Mouse (Mus musculus): Measurements from ENCODE around the gene Ppard. TPM values are rescaled to one million over a fixed set of nuclear protein-coding genes. Genes with fewer than 3 reads are reported as not detected.

Ppard gene
- total RNA-seq, 4 experiments from 2014 or later = 38.8 to 50.6 (median 45.4) TPM

DNA sequence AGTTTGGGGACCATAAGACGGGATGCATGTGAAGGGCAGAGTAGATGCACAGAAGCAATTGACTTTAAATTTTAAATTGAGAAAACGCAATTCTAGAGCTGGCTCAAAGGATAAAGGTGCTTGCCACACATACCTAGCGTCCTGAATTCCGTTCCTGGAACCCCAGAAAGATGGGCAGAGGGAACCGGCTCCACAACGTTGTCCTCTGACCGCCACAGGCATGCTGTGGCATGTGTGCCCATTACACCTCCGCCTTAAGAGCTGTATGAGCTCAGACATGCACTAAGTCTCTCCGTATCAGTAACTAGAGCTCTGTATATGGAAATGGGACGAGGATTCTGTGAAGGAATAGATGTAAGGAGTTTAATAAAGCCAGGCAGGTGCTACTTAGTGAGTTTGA, 7.9 kb upstream of the Ppard start:
- no peak for DNase-seq

DNA sequence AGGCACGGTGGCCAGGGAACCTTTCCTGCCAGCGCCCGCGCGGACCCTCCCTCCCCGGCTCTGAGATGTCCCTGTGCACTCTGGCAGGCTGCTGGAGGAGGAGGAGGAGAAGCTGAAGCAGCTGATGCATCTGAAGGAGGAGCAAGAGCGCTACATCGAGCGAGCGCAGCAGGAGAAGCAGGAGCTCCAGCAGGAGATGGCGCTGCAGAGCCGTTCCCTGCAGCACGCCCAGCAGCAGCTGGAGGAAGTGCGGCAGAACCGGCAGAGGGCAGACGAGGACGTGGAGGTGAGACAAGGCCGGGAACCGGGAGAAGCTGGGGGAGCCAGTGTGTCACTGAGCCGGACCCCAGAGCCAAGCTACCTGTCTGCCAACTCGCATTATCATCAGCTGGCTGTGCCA, 6.5 kb upstream of the Ppard start:
- peak; percentile 89 for DNase-seq

DNA sequence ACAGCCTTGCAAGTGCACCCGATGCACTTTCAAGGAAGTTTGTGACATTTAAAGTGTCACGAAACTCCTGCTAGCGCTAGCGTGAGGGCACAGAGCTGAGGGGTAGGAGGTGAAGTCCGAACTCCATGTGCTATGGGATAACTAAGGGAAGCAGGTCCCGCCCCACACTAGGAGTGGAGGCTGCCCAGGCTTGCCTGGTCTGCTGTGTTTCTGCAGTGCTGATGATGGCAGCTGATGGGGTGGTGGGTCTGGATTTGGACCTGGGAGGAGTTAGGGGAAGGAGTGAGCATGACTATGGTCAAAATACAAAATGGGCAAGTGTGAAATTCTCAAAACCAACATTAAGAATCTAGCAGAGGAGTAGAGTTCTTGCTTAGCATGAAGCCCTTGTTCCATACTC, 2.0 kb upstream of the Ppard start:
- no peak for DNase-seq

DNA sequence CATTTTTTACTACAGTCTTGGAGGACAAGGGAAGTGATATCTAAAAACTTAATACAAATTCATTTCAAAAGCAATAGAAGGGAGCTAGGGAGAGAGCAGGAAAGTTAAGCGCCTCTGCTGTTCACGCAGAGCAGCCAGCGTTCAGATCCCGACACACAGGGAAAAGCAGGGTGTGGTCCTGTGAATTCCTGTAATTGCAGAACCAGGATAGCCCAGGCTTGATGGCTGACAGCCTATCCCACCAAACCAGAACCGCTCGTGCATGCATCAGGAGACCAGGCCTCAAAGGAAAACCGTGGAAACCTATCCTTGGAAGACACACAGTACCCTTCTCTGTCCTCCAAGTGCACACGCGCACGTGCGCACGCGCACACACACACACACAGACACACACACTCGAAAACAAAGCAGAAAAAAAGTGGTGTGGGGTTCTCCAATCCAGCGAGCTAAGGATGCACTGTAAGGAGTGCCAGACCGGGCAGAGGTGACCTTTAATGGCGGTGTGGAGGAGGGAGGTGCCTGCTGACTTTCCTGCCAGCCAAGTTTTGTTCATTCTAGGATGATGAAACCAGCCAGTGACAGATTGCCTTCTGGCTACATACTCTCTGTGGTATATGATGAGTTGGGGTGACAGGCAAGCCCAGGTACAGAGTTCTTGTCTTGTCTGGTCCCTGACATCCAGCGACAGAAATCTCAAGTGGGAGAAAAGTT, 1.3 kb upstream of the Ppard start:
- no peak for DNase-seq

DNA sequence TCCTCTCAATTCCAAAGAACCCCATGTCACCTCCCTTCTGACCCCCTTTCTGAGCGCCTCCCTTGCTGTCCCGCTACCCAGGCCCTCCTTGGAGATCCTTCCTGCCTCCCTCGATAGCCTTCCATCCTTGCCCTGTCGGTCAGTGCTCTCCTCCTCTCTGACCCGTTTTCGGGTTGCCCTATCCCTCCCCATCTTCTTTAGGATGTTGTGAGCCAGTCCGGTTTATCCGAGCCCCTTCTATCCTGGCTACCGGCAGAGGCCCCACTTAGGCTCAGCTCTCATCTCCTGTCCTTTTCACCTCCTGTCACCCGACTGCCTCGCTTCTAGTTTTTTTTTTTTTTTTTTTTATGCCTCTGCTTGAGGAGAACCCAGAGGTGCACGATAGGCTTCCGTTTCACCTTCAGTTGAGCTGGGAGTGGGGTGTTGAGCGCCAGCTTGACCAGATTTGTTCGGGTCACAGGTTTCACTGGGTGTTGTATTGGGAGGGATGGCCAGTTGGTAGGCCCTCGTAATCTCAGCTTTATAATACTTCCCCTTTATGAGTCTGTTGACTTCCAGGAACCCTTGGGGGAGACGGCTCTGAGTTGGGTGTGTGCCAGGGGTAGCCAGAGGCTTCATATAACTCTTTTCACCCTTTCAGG, 711 bp downstream of the Ppard start:
- DNase-seq = no peak

DNA sequence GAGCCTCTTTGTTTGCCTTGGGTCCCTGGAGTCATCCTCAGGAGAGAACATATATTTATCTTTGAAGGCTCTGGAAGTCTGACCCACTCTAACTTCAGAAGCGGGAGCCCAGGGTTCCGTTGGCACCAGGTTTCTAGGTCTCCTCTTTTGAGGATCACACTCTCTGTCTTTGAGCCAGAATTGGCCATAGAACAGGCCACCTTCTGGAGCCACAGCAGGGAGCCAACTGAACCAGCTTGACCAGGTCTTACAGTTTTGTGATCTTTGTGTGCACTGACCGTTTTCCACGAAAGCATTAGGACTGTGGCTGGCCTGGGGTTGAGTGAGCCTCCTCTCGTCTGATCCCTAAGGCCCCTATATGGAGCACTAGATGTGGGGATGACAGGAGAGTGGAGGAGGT, 2.1 kb downstream of the Ppard start:
- no peak for DNase-seq

DNA sequence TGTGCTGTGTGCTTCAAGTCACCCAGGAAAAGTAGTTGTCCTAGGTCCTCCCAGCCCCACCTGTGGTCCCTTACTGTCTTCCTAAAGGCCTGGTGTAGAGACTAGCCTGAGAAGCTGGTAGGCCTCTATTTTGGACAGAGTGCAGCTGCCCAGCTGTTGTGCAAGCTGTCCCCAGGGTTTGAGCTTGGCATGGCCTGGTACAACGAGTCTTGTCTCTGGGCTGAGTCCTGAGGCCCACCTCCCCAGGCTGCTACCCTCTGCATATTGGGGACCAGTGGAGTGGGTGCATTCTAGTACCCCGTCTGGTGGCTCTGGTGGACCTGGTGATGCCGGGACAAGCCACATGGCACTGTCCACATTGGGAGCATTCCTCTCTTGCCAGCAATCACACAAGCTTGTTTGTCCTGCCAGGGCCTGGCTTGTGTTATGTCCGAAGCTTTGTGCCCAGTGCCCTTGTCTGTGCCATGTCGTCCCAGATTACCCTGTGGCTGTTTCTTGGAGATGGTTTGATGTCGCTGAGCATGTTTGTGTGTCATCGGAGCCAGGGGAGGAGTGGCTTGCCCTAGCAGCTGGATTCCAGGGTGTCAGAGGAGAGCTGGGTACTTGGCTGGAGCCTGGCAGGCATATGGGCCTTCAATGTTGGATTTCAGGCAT, 3.6 kb downstream of the Ppard start:
- no peak for DNase-seq

DNA sequence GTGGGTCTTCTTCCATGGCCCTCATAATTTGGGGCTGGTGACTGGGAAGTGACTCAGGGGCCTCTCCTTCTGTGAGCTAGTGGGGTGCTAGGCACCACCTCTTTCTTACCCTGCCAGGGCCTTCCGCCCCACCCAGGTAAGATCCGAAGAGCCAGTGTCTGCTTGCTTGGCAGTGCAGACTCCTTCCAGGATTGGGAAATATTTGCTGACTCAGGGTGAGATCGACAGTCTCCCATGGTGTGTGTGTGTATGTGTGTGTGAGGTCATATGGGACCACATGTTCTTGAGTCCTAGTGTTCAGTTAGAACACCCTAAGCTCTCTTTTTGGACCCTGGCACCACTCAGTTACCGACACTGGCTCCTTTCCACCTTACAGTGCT, 4.1 kb downstream of the Ppard start:
- no peak for DNase-seq

DNA sequence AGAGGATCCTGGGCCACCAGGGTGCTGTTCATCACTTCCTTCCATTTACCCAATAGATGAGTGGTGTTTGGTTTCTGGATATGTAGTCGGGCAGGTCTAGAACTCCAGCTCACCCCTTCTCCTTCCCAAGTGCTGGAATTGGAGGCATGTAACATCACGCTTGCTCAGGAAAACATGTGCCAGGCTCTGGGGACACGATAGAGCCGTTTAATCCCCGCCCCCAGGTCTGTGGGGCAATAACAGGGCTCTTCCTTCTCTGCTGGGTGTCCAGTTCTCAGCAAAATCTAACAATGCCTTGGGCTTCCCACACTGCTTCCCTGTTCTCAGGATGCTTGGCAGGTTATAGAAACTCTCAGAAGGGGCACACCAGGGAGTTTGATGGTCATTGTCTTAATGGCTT, 4.9 kb downstream of the Ppard start:
- DNase-seq = no peak

DNA sequence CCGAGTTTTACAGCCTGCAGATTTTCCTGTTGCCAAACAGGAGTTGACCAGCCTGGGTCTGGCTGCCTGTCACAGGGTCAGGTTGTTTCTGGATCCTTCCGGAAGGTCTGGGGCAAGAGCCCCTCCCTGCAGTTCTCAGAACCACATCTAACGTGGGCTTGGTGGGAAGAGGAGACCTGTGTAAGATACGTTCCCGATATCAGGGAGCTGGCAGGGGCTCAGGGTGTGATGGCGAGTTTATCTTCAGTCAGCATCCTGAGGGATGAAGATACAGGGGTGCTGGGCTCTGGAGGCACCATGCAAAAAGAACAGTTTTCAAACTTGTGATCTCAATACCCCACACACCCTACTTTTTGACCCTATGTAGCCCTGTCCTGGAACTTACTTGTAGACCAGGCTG, 5.4 kb downstream of the Ppard start:
- DNase-seq = no peak

DNA sequence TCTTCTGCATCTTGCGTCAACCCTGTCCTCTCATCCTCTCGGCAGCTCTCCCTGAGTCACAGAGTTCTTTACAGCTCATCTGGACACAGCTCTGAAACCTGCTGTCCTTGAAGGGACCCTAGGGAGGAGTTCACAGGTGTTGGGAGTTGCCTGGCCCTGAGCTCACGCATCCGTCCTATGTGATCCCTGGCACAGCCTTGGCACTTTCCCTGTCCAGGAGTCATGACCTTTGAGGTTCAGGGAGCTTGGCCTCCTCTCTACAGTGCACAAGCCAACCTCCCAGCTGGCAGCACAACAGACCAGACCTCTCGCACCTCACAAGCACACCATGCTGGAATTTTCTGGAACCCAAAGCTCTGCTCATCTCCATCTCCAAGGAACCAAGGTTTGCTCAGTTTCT, 8.3 kb downstream of the Ppard start:
- no peak for DNase-seq

DNA sequence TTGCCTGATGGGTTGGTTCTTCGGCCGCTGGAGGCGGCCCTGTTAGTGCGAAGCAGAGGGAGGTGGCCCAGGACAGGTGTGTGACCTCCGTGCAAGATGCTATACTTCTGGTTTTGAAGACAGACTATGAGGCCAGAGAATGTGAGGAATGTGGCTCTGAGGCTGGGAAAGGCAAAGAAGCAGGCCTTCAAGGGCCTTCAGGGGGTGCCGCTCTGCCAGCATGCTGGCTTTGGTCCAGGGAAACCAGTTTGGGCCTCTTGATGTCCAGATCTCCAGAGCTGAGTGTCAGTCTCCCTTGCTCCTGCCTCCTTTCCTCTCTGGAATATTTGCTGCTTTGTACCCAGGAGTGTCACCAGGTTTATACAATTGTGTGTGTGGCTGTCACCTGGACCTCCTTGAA, 9.8 kb downstream of the Ppard start:
- DNase-seq = no peak

DNA sequence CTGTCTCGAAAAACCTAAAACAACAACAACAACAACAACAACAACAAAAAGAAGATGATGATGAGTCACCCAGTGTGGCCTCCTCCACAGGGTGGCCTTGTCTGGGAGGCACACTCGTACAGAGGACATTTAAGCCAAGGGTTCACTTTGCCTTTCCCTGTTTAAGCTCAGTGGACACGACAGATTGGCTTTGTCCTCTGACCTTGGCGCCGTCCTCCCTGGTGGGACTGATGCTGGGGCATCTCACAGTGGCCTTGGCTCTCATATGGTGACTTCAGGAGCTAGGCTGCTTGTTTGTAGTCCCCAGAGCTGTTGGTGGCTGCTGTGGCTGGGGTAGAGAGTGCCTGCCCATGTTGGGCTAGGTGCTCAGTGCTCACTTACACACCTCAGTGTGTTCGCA, 11.7 kb downstream of the Ppard start:
- DNase-seq = no peak

DNA sequence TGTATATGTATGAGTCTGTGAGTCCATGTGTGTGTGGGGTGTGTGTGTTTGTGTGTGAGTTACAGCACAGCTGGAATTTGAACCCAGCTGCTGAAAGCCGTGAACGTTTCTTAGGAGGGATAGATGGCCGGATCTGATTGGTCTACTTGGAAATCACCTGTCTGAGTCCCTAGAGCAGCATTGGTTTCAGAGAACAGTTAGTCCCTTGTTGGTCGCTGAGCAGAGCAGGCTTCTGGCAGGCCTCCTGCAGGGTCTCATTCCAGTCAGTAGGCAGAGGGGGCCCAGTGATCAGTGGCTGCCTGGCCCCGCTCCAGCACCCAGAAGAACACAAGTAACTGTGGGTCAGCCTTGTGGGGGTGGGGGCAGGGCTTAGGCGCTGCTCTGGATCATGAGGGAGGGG, 12.2 kb downstream of the Ppard start:
- DNase-seq = no peak

DNA sequence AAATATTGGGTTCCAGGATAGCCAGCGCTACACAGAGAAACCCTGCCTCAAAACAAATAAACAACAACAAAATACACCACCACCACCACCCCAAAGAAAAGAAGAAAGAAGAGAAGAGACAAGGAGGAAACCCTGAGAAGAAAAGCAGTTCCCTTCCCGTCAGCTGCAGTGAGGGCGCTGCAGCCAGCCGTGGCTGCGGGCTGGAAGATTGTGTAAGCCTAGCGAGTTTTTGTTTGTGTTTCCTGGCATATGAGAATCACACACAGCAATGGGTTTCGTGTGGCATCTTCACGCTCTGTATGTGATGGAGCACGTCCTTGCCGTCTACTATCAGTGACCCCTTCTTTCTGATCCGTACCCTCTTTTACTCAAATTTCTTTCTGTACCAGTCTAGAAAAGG, 14.1 kb downstream of the Ppard start:
- DNase-seq = no peak

DNA sequence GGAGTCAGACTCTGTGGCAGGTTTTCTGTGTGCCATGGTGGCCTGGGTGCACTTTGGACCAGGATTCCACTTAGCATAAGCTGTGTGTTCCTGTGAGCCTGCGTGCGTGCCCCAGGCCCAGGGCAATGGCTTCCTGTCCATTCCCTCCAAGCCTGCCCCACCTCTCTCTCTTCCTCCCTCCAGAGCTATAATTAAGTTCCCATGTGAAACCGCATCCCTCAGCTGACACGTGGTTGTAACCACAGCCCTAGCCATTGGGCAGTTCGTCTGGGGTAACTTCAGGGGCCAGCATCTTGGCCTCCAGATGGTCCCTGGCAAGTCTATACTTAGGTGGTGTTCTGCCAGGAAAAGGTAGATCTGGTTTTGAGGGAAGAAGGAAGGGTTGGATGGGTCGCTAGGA, 15.1 kb downstream of the Ppard start:
- DNase-seq = no peak

DNA sequence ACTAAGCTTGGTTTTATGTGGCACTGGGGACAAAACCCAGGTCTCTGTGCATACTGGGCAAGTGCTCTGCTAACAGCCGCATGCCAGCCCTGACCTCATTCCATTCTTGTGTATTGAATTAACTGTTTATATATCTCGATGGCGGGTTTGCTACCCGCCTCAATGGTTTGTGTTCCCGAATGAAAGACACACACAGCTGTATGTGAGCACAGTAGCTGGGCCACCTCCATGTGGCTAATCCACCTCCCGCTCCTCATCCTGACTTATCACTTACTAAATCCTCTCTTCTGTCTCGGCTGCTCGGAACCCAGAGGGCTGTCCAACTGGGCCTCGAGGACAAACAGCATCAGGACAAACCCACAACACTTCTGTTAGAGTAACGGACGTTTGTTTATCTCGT, 16.6 kb downstream of the Ppard start:
- DNase-seq = no peak

DNA sequence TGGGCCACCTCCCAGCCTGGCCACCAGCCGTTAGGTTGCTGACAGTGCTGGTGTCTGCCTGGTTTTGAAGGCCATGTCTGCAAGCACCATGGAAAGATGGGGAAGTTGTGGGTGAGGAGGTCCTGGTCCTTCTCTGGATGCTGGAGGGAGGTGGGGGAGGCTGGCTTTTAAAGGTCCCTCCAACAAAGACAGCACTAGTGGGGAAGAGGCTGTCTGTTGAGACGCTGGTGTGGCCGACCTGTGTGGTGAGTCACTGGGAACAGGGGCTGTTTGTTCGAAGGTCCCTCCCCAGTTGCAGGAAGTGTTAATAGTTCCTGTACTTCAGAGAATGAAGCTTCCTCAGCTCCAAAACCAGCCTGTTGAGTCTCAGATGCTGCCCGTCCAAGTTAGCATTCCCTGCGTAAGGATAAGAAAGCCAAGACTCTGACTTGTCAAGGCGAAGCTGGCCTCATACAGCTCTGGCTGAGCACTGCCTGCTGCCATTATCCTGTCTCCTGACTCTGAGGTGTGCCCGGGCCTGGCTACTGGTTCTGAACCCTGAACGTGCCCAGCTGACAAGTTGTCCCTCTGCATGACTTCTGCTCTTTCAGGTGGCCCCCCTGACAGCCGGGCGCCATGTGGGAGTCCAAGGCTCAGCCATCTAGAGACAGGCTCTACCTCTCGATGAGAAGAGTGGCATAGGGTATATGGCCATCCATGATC, 19.2 kb downstream of the Ppard start:
- DNase-seq = no peak

DNA sequence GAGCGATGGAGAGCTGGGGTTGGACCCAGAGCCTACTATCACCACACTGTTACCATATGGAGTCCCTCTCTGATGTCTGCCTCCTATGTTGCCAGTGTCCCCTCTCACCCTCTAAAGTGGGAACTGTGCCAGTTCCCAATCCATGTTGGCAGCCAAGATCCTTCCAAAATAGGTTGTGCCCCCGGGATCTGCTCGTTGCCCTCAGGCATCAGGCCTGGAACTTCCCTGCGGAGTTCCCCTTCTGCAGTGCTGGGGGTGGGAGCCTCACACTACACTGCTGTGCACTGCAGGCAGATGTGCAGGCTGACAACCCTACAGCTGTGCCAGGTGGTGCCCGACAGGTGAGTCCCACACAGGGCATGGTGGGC, 19.8 kb downstream of the Ppard start:
- DNase-seq = no peak

DNA sequence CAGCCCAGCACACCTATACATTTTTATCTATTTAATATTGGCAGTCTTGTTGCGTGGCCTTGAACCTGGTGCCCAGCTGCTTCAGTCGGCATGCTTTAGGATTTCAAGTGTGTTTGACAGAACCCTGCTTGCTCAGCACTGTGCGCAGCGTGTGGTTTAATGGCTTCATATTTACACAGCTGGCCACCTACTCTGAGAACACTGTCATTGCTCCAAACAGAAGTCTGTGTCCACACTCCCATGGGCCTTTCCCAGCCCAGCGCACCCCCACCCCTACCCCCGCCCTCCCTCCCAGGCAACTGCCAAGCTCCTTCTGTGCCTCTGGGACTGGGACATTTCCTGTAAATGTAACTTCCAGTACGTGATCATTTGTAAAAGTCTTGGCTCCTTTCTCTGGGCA, 20.7 kb downstream of the Ppard start:
- no peak for DNase-seq

DNA sequence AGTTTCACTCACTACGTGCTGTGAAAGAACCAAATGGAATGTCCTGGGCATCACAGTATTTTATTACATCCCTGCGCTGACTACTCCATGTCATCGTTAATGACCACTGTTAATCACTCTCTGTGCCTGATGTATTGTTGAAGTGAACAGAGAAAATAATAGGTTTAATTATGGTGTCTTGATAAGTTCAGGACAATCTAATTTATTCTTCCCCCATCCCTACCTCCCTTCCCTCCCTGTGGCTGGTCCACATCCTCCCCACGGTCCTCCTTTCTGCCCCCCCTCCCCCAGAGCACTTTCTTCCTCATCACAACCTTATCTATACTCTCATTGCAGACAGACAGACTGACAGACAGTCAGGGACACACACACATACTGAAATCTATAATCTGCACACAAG, 22.3 kb downstream of the Ppard start:
- no peak for DNase-seq

DNA sequence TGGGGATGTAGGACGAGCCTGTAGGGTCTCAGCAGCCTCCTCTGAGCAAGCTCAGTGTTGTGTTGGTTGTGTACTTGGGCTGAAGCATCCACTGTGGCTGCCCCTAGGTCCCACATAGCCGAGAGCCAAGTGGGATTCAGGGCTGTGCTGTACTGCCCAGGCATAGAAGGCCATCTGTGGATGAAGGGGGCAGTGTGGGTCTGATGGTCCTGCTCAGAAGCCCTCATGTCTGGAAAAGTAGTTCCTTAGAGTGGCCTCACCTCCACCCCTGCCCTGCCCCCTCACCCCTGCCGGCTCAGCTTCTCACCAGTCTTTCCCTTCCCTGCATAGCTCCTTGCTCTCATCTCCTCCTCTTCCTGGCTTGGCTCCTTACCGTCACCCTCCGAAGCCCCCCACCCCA, 23.2 kb downstream of the Ppard start:
- no peak for DNase-seq

DNA sequence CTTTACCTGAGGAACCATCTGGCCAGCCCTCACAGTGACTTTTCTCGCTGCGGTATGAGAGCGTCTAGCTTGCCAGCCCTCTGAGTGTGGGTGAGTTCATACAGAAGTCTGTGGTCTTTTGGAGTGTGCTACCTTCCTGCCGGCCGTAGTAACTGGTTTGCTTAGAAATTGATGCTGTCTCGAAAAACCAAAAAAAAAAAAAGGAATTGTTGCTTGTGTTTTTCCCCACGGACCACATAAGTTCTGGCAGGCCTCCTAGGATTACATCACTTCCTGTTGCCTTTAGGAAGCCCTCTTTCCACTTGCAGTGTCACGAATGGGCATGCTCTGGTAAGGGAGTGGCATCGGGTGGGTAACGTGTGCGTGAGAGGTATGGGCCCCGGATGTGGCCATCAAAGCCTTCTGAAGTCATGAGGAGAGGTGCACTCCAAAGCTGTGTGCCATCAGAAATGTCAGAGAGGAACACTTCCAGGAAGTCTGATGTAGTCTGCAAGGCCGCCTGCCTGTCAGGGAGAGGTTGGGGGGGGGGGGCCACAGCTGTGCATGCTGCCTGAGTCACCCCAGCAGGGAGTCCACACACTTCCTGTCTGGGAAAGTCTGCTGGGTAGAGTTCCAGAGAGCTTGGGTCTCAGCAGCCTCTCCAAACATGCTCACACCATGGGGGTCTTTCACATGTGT, 24.3 kb downstream of the Ppard start:
- DNase-seq = peak; percentile 51
